Mouse (Mus musculus) G1E (cell line): ENCODE results near the gene Arhgap32. TPM values are rescaled to one million over a fixed set of nuclear protein-coding genes. Genes with fewer than 3 reads are reported as not detected.
A peak's percentile ranks its signal among the peaks of the same experiment; 100 is the strongest.

ENCODE experiments used
- ATAC-seq: 2 replicates; pipeline ENCODE4 v1.8.0; 2016; ENCODE audit warnings: mild to moderate bottlenecking; ENCODE audit not compliant: insufficient number of reproducible peaks, poor library complexity, low FRiP score, severe bottlenecking; ENCODE audit errors: extremely low read depth
- DNase-seq: peaks from one replicate; pipeline ENCODE4 v3.0.0; 2012; ENCODE audit warnings: low spot score
- H3K27me3 ChIP-seq: 2 replicates; pipeline ENCODE4 v1.6.1; 2012; ENCODE audit warnings: mild to moderate bottlenecking, low read length, inconsistent platforms; ENCODE audit not compliant: insufficient read depth
- H3K36me3 ChIP-seq: replicated peaks from 2 replicates; pipeline ENCODE3; 2012; ENCODE audit warnings: mild to moderate bottlenecking, inconsistent platforms
- H3K4me1 ChIP-seq: 2 replicates; pipeline ENCODE4 v1.6.1; 2012; ENCODE audit warnings: low read depth, low read length, inconsistent platforms, mixed read lengths; ENCODE audit not compliant: insufficient read depth
- H3K4me3 ChIP-seq: 2 replicates; pipeline ENCODE4 v1.5.1; 2012; ENCODE audit warnings: low read depth, mild to moderate bottlenecking, inconsistent platforms, low read length, moderate library complexity, mixed read lengths
- H3K9me3 ChIP-seq: replicated peaks from 2 replicates; pipeline ENCODE4 v1.6.1; 2012; ENCODE audit warnings: inconsistent platforms
- CTCF ChIP-seq: IDR thresholded peaks from 2 replicates; pipeline ENCODE4 v1.5.1; 2012; ENCODE audit warnings: low read depth, low read length, inconsistent platforms, mixed read lengths
- GATA1 ChIP-seq: IDR thresholded peaks from 2 replicates; pipeline ENCODE4 v1.6.1; 2012; ENCODE audit warnings: borderline replicate concordance, low read length, inconsistent platforms, mixed read lengths
- GATA2 ChIP-seq: IDR thresholded peaks from 2 replicates; pipeline ENCODE4 v1.6.1; 2012; ENCODE audit warnings: low read depth, low read length, inconsistent platforms, borderline replicate concordance
- POLR2AphosphoS5 ChIP-seq: IDR thresholded peaks from 2 replicates; pipeline ENCODE4 v1.6.1; 2012; ENCODE audit warnings: low read depth, low read length, inconsistent platforms; ENCODE audit not compliant: insufficient replicate concordance
- TAL1 ChIP-seq: conservative IDR thresholded peaks from 2 replicates; pipeline ENCODE4 v1.6.1; 2012; ENCODE audit warnings: low read depth, low read length, inconsistent platforms, mixed read lengths
- polyA plus RNA-seq: library from polyadenylated mRNA; stranded (reverse); fragments of >175 nt; gene quantifications from 2 replicates; pipeline ENCODE4 v1.2.3, GENCODE M21; 2012
- total RNA-seq, 2 experiments: library from RNA; stranded (forward) in 1 of 2; stranded (reverse) in 1 of 2; fragments of 200-1000 nt in 1 of 2; fragments of >200 nt in 1 of 2; fragmentation: Nextera tagmentation in 1 of 2; gene quantifications; 2 replicates each; pipeline ENCODE4 v1.2.3; 2014 to 2017

Arhgap32 gene
- total and polyA plus RNA-seq, 3 experiments: 0.01 to 0.05 TPM; not detected in 1

GRCm38 (mm10) chr9:32257365-32257764 is 141.4 kb downstream of the Arhgap32 start:
- H3K36me3 ChIP-seq: no peaks in the 10 kb centered on the region
- H3K4me1 ChIP-seq: no peaks in the 10 kb centered on the region
- DNase-seq (no peak), ATAC-seq (no peak)
- peaks cover 24% of the 10 kb centered on the region for H3K9me3 ChIP-seq
- no peak overlapping the region for H3K4me3 ChIP-seq
- TF ChIP-seq GATA2: no peak
- TF ChIP-seq POLR2AphosphoS5: no peak
- no peak for TF ChIP-seq GATA1
- TF ChIP-seq TAL1: no peak
- no peak for TF ChIP-seq CTCF
- peaks cover 3% of the 10 kb centered on the region; the same call in 1 of the 2 replicates for H3K27me3 ChIP-seq

- Histone ChIP-seq H3K4me1 (no peaks in the 10 kb centered on the region), H3K27me3 (peaks cover 3% of the 10 kb centered on the region; the same call in 1 of the 2 replicates), H3K36me3 (no peaks in the 10 kb centered on the region), H3K9me3 (peaks cover 24% of the 10 kb centered on the region), H3K4me3 (no peak overlapping the region)
- ATAC-seq: no peak
- no peak for DNase-seq
- TF ChIP-seq GATA2: no peak
- TF ChIP-seq POLR2AphosphoS5: no peak
Observed at GRCm38 (mm10) chr9:32257882-32258281, 141.9 kb downstream of the Arhgap32 start.

GRCm38 (mm10) chr9:32271896-32272444 is 156.0 kb downstream of the Arhgap32 start:
- Histone ChIP-seq H3K4me3 (no peak overlapping the region), H3K4me1 (no peaks in the 10 kb centered on the region), H3K27me3 (no peaks in the 10 kb centered on the region), H3K9me3 (no peaks in the 10 kb centered on the region), H3K36me3 (no peaks in the 10 kb centered on the region)
- ATAC-seq (no peak), DNase-seq (no peak)
- TF ChIP-seq CTCF: no peak
- TF ChIP-seq POLR2AphosphoS5: no peak
- no peak for TF ChIP-seq GATA1
- TF ChIP-seq TAL1: no peak
- TF ChIP-seq GATA2: no peak

GRCm38 (mm10) chr9:32278052-32278451 is 162.1 kb downstream of the Arhgap32 start:
- DNase-seq: no peak

GRCm38 (mm10) chr9:32279789-32280188 is 163.9 kb downstream of the Arhgap32 start:
- no peaks in the 10 kb centered on the region for H3K4me1 ChIP-seq
- TF ChIP-seq GATA1 (no peak), CTCF (no peak), TAL1 (no peak)
- H3K27me3 ChIP-seq: no peaks in the 10 kb centered on the region
- ATAC-seq (no peak), DNase-seq (no peak)
- H3K9me3 ChIP-seq: peaks cover 9% of the 10 kb centered on the region
- H3K36me3 ChIP-seq: no peaks in the 10 kb centered on the region
- H3K4me3 ChIP-seq: no peak overlapping the region

More at GRCm38 (mm10) chr9:32278052-32278451, 162.1 kb downstream of the Arhgap32 start:
- no peaks in the 10 kb centered on the region for H3K4me1 ChIP-seq
- no peak for ATAC-seq
- peaks cover 9% of the 10 kb centered on the region for H3K9me3 ChIP-seq
- H3K27me3 ChIP-seq: no peaks in the 10 kb centered on the region
- no peak overlapping the region for H3K4me3 ChIP-seq
- no peaks in the 10 kb centered on the region for H3K36me3 ChIP-seq
- TF ChIP-seq GATA1: no peak
- TF ChIP-seq GATA2: no peak
- TF ChIP-seq CTCF: no peak
- TF ChIP-seq TAL1: no peak
- no peak for TF ChIP-seq POLR2AphosphoS5

- H3K9me3 ChIP-seq: peaks cover 9% of the 10 kb centered on the region
- ATAC-seq (peak; percentile 77), DNase-seq (no peak)
- no peaks in the 10 kb centered on the region for H3K36me3 ChIP-seq
- no peak overlapping the region for H3K4me3 ChIP-seq
- H3K4me1 ChIP-seq: no peaks in the 10 kb centered on the region
- no peaks in the 10 kb centered on the region for H3K27me3 ChIP-seq
- TF ChIP-seq GATA2: no peak
- no peak for TF ChIP-seq POLR2AphosphoS5
- TF ChIP-seq TAL1: no peak
- TF ChIP-seq GATA1: no peak
- TF ChIP-seq CTCF: no peak
Observed at GRCm38 (mm10) chr9:32280456-32280855, 164.5 kb downstream of the Arhgap32 start.

GRCm38 (mm10) chr9:32283591-32283990 is 167.7 kb downstream of the Arhgap32 start:
- Histone ChIP-seq H3K4me3 (no peak overlapping the region), H3K36me3 (no peaks in the 10 kb centered on the region), H3K27me3 (no peaks in the 10 kb centered on the region), H3K4me1 (no peaks in the 10 kb centered on the region), H3K9me3 (peaks cover 18% of the 10 kb centered on the region)
- no peak for DNase-seq
- no peak for ATAC-seq
- TF ChIP-seq POLR2AphosphoS5: no peak
- no peak for TF ChIP-seq GATA2
- TF ChIP-seq CTCF: no peak
- no peak for TF ChIP-seq GATA1
- no peak for TF ChIP-seq TAL1
